Mouse (Mus musculus): ENCODE data around the gene Mybphl.

Mybphl gene

GRCm38 (mm10) chr3:108411026-108411753 is 46.5 kb downstream of the Mybphl start:
- DNase-seq (ENCODE audit: low spot score) = no peak

GRCm38 (mm10) chr3:108411754-108412121 is 47.0 kb downstream of the Mybphl start:
- DNase-seq (ENCODE audit: low spot score) = no peak

- DNase-seq (ENCODE audit: low spot score) = no peak
Measured at GRCm38 (mm10) chr3:108413634-108414360, 49.1 kb downstream of the Mybphl start.

- DNase-seq (ENCODE audit: low spot score) = no peak
Measured at GRCm38 (mm10) chr3:108414857-108415830, 50.4 kb downstream of the Mybphl start, which contains the start of gene Celsr2. TSS of gene Celsr2 (minus strand) at chr3:108415552.

GRCm38 (mm10) chr3:108415831-108416223 is 51.1 kb downstream of the Mybphl start:
- no peak for DNase-seq (ENCODE audit: low spot score)

GRCm38 (mm10) chr3:108423006-108423405 is 58.3 kb downstream of the Mybphl start:
- no peak for DNase-seq (ENCODE audit: low spot score)

- no peak for DNase-seq (ENCODE audit: low spot score)
Measured at GRCm38 (mm10) chr3:108423844-108424801, 59.4 kb downstream of the Mybphl start.

- no peak for DNase-seq (ENCODE audit: low spot score)
Measured at GRCm38 (mm10) chr3:108424944-108425623, 60.4 kb downstream of the Mybphl start.

- DNase-seq (ENCODE audit: low spot score) = no peak
Measured at GRCm38 (mm10) chr3:108425624-108426018, 60.9 kb downstream of the Mybphl start.
